Mouse (Mus musculus): ENCODE measurements around the gene Kcnq5. TPM values are rescaled to one million over a fixed set of nuclear protein-coding genes. Genes with fewer than 3 reads are reported as not detected.

The Kcnq5 gene
- 1.3 and 1.5 TPM in 2 replicates for polyA plus RNA-seq (2015; fragmentation: Nextera tagmentation; extraction: Ambion mirVana)

- H3K27me3 ChIP-seq (ENCODE audit: control insufficient read depth, insufficient read depth, low read length) = no peaks in the 10 kb centered on the region
- H3K36me3 ChIP-seq (ENCODE audit: control insufficient read depth, insufficient read depth, low read length) = no peaks in the 10 kb centered on the region
- H3K4me1 ChIP-seq (ENCODE audit: control insufficient read depth, insufficient read depth, low read length) = peaks cover 6% of the 10 kb centered on the region; the same call in 1 of the 2 replicates
- H3K27ac ChIP-seq (ENCODE audit: low read length) = peak within 1 kb of the TSS; percentile 42; the same call in 1 of the 2 replicates
- peak within 1 kb of the TSS; percentile 98 for H3K4me2 ChIP-seq (ENCODE audit: low read depth, low read length)
- under 1% methylated on average over 86 of the region's 89 CpGs for WGBS
- H3K4me3 ChIP-seq (replicated peaks; ENCODE audit: low read length) = peak within 1 kb of the TSS; percentile 71
- peak within 1 kb of the TSS; percentile 76 for H3K9ac ChIP-seq (ENCODE audit: low read length)
- no peaks in the 10 kb centered on the region for H3K9me3 ChIP-seq (replicated peaks; ENCODE audit: control insufficient read depth, low read length)
- ATAC-seq (ENCODE audit: insufficient read depth, low FRiP score) = peak; percentile 68; the same call in 1 of the 2 replicates
Measured at GRCm38 (mm10) chr1:21961251-21962082, at the start of gene Kcnq5. Gene Kcnq5 (minus strand): TSS chr1:21961942.

GRCm38 (mm10) chr1:21979755-21980154 is 18.0 kb upstream of the Kcnq5 start:
- ATAC-seq (ENCODE audit: insufficient read depth, low FRiP score) = no peak
- no peaks in the 10 kb centered on the region for H3K36me3 ChIP-seq (ENCODE audit: control insufficient read depth, insufficient read depth, low read length)

GRCm38 (mm10) chr1:21979292-21979691 is 17.6 kb upstream of the Kcnq5 start:
- Histone ChIP-seq H3K4me2 (ENCODE audit: low read depth, low read length) (no peak overlapping the region), H3K9me3 (replicated peaks; ENCODE audit: control insufficient read depth, low read length) (no peaks in the 10 kb centered on the region), H3K36me3 (ENCODE audit: control insufficient read depth, insufficient read depth, low read length) (no peaks in the 10 kb centered on the region), H3K9ac (ENCODE audit: low read length) (no peak overlapping the region), H3K27ac (ENCODE audit: low read length) (no peak overlapping the region), H3K27me3 (ENCODE audit: control insufficient read depth, insufficient read depth, low read length) (no peaks in the 10 kb centered on the region), H3K4me3 (replicated peaks; ENCODE audit: low read length) (no peak overlapping the region), H3K4me1 (ENCODE audit: control insufficient read depth, insufficient read depth, low read length) (no peaks in the 10 kb centered on the region)
- WGBS = 24% methylated on average over 1 of the region's 1 CpGs
- no peak for ATAC-seq (ENCODE audit: insufficient read depth, low FRiP score)

More at GRCm38 (mm10) chr1:21979755-21980154, 18.0 kb upstream of the Kcnq5 start:
- Histone ChIP-seq H3K9ac (ENCODE audit: low read length) (no peak overlapping the region), H3K27me3 (ENCODE audit: control insufficient read depth, insufficient read depth, low read length) (no peaks in the 10 kb centered on the region), H3K27ac (ENCODE audit: low read length) (no peak overlapping the region), H3K4me3 (replicated peaks; ENCODE audit: low read length) (no peak overlapping the region), H3K9me3 (replicated peaks; ENCODE audit: control insufficient read depth, low read length) (no peaks in the 10 kb centered on the region), H3K4me1 (ENCODE audit: control insufficient read depth, insufficient read depth, low read length) (no peaks in the 10 kb centered on the region), H3K4me2 (ENCODE audit: low read depth, low read length) (no peak overlapping the region)

- H3K9me3 ChIP-seq (replicated peaks; ENCODE audit: control insufficient read depth, low read length) = no peaks in the 10 kb centered on the region
- no peak overlapping the region for H3K4me3 ChIP-seq (replicated peaks; ENCODE audit: low read length)
- no peak overlapping the region for H3K4me2 ChIP-seq (ENCODE audit: low read depth, low read length)
- H3K36me3 ChIP-seq (ENCODE audit: control insufficient read depth, insufficient read depth, low read length) = no peaks in the 10 kb centered on the region
- H3K27ac ChIP-seq (ENCODE audit: low read length) = no peak overlapping the region
- no peaks in the 10 kb centered on the region for H3K27me3 ChIP-seq (ENCODE audit: control insufficient read depth, insufficient read depth, low read length)
- no peak for ATAC-seq (ENCODE audit: insufficient read depth, low FRiP score)
- H3K9ac ChIP-seq (ENCODE audit: low read length) = no peak overlapping the region
- 83% methylated on average over 3 of the region's 3 CpGs for WGBS
- no peaks in the 10 kb centered on the region for H3K4me1 ChIP-seq (ENCODE audit: control insufficient read depth, insufficient read depth, low read length)
Measured at GRCm38 (mm10) chr1:21974040-21974439, 12.3 kb upstream of the Kcnq5 start.

- H3K9ac ChIP-seq (ENCODE audit: low read length) = no peak overlapping the region
- H3K27me3 ChIP-seq (ENCODE audit: control insufficient read depth, insufficient read depth, low read length) = no peaks in the 10 kb centered on the region
- H3K9me3 ChIP-seq (replicated peaks; ENCODE audit: control insufficient read depth, low read length) = no peaks in the 10 kb centered on the region
- 59% methylated on average over 3 of the region's 3 CpGs for WGBS
- H3K4me2 ChIP-seq (ENCODE audit: low read depth, low read length) = no peak overlapping the region
- ATAC-seq (ENCODE audit: insufficient read depth, low FRiP score) = no peak
- H3K27ac ChIP-seq (ENCODE audit: low read length) = no peak overlapping the region
- H3K36me3 ChIP-seq (ENCODE audit: control insufficient read depth, insufficient read depth, low read length) = no peaks in the 10 kb centered on the region
- H3K4me1 ChIP-seq (ENCODE audit: control insufficient read depth, insufficient read depth, low read length) = no peaks in the 10 kb centered on the region
- no peak overlapping the region for H3K4me3 ChIP-seq (replicated peaks; ENCODE audit: low read length)
Measured at GRCm38 (mm10) chr1:21967139-21967538, 5.4 kb upstream of the Kcnq5 start.

- H3K4me3 ChIP-seq (replicated peaks; ENCODE audit: low read length) = no peak overlapping the region
- H3K27ac ChIP-seq (ENCODE audit: low read length) = no peak overlapping the region
- no peaks in the 10 kb centered on the region for H3K36me3 ChIP-seq (ENCODE audit: control insufficient read depth, insufficient read depth, low read length)
- no peaks in the 10 kb centered on the region for H3K9me3 ChIP-seq (replicated peaks; ENCODE audit: control insufficient read depth, low read length)
- H3K9ac ChIP-seq (ENCODE audit: low read length) = no peak overlapping the region
- H3K4me1 ChIP-seq (ENCODE audit: control insufficient read depth, insufficient read depth, low read length) = peaks cover 6% of the 10 kb centered on the region; the same call in 1 of the 2 replicates
- no peaks in the 10 kb centered on the region for H3K27me3 ChIP-seq (ENCODE audit: control insufficient read depth, insufficient read depth, low read length)
- no peak for ATAC-seq (ENCODE audit: insufficient read depth, low FRiP score)
- peak overlapping the region; percentile 98; the same call in 1 of the 2 replicates for H3K4me2 ChIP-seq (ENCODE audit: low read depth, low read length)
- 45% methylated on average over 16 of the region's 16 CpGs for WGBS
Measured at GRCm38 (mm10) chr1:21962896-21963864, 1.4 kb upstream of the Kcnq5 start.

- ATAC-seq (ENCODE audit: insufficient read depth, low FRiP score) = peak; percentile 11; the same call in 1 of the 2 replicates
- WGBS = 1% methylated on average over 19 of the region's 19 CpGs
- H3K9me3 ChIP-seq (replicated peaks; ENCODE audit: control insufficient read depth, low read length) = no peaks in the 10 kb centered on the region
- peaks cover 6% of the 10 kb centered on the region; the same call in 1 of the 2 replicates for H3K4me1 ChIP-seq (ENCODE audit: control insufficient read depth, insufficient read depth, low read length)
- no peaks in the 10 kb centered on the region for H3K36me3 ChIP-seq (ENCODE audit: control insufficient read depth, insufficient read depth, low read length)
- H3K27ac ChIP-seq (ENCODE audit: low read length) = no peak overlapping the region
- H3K27me3 ChIP-seq (ENCODE audit: control insufficient read depth, insufficient read depth, low read length) = no peaks in the 10 kb centered on the region
- peak overlapping the region; percentile 76 for H3K9ac ChIP-seq (ENCODE audit: low read length)
- H3K4me2 ChIP-seq (ENCODE audit: low read depth, low read length) = peak overlapping the region; percentile 98
- H3K4me3 ChIP-seq (replicated peaks; ENCODE audit: low read length) = peak overlapping the region; percentile 71
Measured at GRCm38 (mm10) chr1:21962083-21962471, 335 bp upstream of the Kcnq5 start.

- Histone ChIP-seq H3K4me3 (replicated peaks; ENCODE audit: low read length) (peak overlapping the region; percentile 71), H3K27ac (ENCODE audit: low read length) (peak overlapping the region; percentile 42; the same call in 1 of the 2 replicates), H3K4me1 (ENCODE audit: control insufficient read depth, insufficient read depth, low read length) (peaks cover 6% of the 10 kb centered on the region; the same call in 1 of the 2 replicates), H3K36me3 (ENCODE audit: control insufficient read depth, insufficient read depth, low read length) (no peaks in the 10 kb centered on the region), H3K27me3 (ENCODE audit: control insufficient read depth, insufficient read depth, low read length) (no peaks in the 10 kb centered on the region), H3K4me2 (ENCODE audit: low read depth, low read length) (peak overlapping the region; percentile 98), H3K9me3 (replicated peaks; ENCODE audit: control insufficient read depth, low read length) (no peaks in the 10 kb centered on the region), H3K9ac (ENCODE audit: low read length) (peak overlapping the region; percentile 76)
- ATAC-seq (ENCODE audit: insufficient read depth, low FRiP score) = peak; percentile 44
- WGBS = under 1% methylated on average over 48 of the region's 48 CpGs
Measured at GRCm38 (mm10) chr1:21960421-21961250, 1.1 kb downstream of the Kcnq5 start.

Measured in stomach, embryonic 16.5 days (tissue).